Mouse (Mus musculus): ENCODE data around the gene Akap6.

DNA sequence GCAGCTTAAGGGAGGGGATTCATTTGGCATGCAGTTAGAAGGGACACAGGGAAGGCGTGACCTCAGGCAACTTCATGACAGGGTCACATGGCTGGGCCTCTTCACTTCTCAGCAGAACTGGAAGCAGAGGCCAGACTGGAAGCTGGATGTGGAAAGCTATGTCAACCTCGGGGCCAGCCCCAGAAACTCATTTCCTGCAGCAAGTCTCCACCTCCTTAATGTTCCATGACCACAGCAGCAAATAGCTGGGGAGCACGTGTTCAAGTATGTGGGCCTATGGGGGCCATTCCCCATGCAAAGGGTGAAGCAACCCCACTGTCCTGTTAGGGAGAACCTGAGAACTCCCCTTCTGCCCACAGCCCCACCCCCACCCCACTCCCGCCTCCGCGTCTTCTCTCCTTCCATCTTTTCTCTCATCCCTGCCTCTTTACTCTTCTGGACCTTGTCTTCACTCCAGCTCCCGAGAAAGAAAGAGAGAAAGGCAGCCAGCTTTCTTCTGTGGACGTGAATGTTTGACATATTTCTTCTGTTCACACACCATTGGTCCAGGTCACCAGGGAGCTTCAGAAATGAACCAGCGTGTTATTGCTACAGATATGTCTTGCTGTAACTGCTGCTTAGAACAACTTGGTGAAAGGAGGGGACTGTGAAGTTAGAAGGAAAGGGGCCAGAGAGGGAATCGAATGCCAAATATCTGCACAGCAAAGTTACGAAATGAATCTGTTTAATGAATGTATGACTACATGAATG lies 194.6 kb downstream of the Akap6 start:
- TF ChIP-seq CTCF (IDR thresholded peaks at IDR 0.05; ENCODE audit: borderline replicate concordance, insufficient read depth, low read depth, low read length) (no peak), POLR2A (IDR thresholded peaks at IDR 0.05; ENCODE audit: borderline replicate concordance, insufficient read depth, low read length) (no peak)
